Mouse (Mus musculus): ENCODE measurements at regions not wholly inside any gene's neighbourhood (a gene's known extent, or its start where the extent isn't known, plus 50 kb on each side); places are given as distances from the start of the nearest gene placed in this dataset.

DNA sequence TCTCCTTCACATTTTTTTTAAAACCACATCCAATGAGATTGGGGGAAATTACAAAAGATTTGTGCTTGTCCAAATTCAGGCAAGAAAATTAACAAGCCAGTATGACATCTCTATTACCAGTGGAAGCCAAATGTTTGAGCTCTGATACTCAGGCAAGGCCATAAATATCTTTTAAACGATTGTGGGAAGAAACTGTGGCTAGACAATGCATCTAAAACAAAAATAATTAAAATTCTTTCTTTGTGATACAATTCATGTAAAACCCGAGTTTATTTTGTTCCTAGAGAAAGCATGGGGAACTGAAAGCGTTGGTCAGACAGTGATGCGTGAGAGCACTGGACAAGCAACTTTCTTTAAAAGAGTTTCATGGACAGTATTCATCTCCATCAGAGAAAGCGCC lies 223.2 kb upstream of the Nr2f2 start:
- TF ChIP-seq MAFK (IDR thresholded peaks at IDR 0.05; ENCODE audit: insufficient read depth, low read depth, low read length) (no peak), CHD2 (IDR thresholded peaks at IDR 0.05; ENCODE audit: low read depth, low read length) (no peak), HCFC1 (IDR thresholded peaks at IDR 0.05; ENCODE audit: borderline replicate concordance, insufficient read depth, low read length) (no peak), ZC3H11A (IDR thresholded peaks at IDR 0.05; ENCODE audit: borderline replicate concordance, low read depth, low read length) (no peak), ZNF384 (IDR thresholded peaks at IDR 0.05; ENCODE audit: low read depth, low read length) (no peak)
